Mouse (Mus musculus) retina, adult 2 months (tissue): ENCODE data around the gene Egfl6.
"Not testable (repeated sequence)": the region's sequence is repeated elsewhere in the genome, so short reads cannot be mapped to it uniquely, and the experiment has no call there.

ENCODE experiments used
- DNase-seq: peaks from one replicate; pipeline ENCODE4 v3.0.0-alpha.2; 2012; ENCODE audit warnings: low read depth, low spot score

Egfl6 gene

DNA sequence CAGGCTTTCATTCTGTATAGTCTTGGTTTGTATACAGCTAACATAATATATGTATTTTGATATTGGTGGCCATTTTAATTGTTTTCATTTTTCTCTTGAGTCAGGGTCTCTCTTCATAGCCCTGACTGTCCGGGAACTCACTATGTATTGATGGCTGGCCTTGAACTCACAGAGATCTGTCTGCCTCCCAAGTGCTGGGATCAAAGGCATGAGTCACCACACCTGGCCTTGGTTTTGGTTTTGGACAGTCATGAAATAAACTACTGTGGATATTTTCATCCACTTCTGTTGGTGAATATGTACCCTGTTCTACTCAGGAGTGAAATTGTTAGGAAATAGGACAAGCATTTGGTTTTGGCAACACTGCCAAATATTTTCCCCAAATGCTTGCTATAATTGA, 68.9 kb downstream of the Egfl6 start:
- DNase-seq = no peak

DNA sequence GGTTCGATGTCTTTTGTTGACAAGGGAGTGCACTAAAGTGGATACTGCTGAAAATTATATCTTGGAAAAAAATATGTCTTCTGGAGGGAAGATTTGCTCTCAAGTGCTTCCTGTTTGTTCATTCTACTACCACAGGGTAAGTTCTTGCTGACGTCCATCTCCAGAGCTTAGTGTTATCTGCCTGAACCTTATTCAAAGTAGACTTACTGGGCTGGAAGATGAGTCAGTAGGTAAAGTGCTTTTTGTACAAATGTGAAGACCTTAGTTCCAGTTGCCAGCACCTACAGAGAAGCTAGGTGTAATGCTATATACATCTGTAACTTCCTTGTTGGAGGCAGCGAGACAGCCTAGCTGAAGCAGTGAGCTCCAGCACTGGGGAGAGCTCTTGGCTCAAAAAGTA, 69.6 kb downstream of the Egfl6 start:
- DNase-seq = no peak

- not testable (repeated sequence) for DNase-seq
These were observed 71.5 kb downstream of the Egfl6 start for GRCm38 (mm10) chrX:166514035-166514434.

GRCm38 (mm10) chrX:166512071-166512470, 73.4 kb downstream of the Egfl6 start:
- no peak for DNase-seq

- no peak for DNase-seq
These were observed 74.4 kb downstream of the Egfl6 start for GRCm38 (mm10) chrX:166511107-166511506.

DNA sequence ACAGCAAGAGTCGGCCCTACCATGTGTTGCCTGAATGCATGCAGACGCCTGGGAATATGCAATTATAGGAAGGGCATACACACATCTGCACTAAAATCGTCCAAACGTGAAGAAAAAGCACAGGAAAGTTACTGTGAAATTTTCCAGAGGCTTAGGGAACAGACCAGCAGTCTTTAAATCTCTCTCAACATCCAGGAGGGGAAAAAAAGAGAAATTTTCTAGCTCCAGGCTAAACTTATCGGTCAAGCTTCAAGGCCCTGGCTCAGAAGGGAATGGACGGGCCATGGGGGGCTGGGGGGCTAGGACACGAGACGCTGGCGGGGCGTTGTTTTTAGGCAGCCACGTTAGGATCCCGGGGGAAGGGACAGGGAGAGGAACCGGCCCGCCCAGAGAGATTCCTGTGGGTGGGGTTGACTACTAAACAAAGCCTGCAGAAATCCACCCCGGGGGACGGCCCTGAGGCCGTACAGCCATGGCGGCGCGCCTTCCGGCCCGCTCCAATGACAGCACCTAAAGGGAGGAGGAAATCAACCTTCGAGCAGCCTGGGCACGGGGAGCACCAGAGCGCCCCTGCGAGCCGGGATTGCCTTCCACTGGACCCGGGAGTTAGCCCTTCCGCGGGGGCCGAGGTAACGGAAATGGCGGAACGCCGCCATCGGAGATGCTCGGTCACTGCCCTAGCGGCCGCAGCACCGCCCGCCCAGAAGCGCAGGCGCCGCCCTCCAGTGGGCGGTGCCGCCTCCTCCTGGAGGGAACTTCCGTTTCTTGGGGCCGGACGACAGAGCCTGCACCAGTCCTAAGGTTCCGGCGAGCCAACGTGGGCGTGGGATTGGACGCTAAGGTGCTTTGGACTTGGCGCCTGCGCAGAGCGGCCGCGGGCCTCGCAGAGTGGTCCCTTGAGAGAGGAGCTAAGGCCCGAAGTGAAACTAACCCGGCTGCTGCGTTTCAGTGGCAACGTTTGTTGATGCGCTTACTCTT, 75.5 kb downstream of the Egfl6 start:
- peak; percentile 79 for DNase-seq

DNA sequence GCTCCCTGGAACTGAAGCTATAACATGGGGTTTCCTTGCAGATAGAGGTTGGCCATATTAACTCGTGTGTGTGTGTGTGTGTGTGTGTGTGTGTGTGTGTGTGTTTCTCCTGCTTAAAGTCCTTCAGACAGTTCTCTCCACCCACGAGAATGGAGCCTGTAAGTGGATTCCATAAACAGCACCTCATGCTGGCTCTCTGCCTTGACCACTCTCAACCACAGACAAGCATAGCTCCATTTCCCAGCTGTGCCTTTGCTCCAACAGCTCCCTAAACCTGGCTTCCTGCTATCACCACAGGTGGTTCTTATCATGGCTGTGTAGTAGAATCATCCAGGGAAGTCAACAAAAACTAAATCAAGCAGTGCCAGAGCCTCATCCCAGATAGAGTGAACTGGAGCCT, 81.1 kb downstream of the Egfl6 start:
- no peak for DNase-seq

DNA sequence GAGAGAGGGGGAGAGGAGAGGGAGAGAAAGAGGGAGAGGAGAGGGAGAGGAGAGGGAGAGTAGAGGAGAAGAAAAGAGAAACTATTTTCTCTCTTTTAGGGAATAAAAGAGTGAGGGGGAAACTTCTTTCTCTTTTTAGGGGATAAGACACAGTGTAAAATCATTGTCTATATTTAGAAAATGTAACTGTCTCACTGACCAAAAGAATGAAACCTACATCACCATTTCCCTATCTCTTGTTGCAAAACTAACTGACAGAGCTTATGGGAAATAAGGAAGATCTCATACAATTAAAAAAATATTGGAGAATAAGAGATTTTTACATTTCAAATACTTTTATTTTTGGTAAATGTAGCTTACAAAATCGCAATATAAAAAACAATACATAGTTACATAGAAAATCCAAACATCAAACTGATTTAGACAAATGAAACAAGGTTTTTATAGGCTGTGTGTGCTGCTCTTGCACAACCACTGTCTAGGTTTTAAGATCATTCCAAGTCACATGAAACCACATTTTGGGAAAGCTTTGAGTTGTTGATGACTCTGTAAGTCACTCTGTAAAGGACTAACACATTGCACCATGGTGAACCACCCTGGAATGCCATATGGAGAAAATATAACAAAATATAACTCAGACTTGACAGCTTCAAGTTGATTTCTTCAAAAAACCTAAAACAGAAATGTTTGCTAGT, 85.9 kb downstream of the Egfl6 start:
- no peak for DNase-seq

GRCm38 (mm10) chrX:166497771-166498170, 87.7 kb downstream of the Egfl6 start:
- DNase-seq = no peak

- no peak for DNase-seq
These were observed 90.5 kb downstream of the Egfl6 start for GRCm38 (mm10) chrX:166495052-166495451.

- DNase-seq = peak; percentile 60
These were observed 106.0 kb downstream of the Egfl6 start, which contains the start of gene Rab9 for GRCm38 (mm10) chrX:166479365-166479983. Gene Rab9, minus strand, starts transcription at chrX:166479867.

- no peak for DNase-seq
These were observed 106.7 kb downstream of the Egfl6 start for GRCm38 (mm10) chrX:166478631-166479364.

DNA sequence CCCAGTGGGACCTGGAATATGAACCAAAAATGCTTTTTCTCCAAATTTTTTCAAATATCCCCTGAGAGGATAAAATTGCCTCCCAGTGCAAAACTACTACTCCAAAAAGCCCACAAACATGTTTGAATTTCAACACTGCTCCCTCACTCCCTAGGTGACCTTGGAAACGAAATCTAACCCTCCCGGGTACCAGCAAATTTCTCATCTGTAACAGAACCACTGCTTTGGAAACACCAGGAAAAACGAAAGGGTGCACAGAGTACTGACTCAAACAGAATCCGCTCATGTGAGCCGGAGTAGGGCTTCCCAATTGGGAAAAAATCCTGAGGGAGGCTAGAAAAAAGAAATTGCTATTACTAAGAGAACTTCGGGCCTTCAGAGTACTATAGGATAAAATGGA, 108.1 kb downstream of the Egfl6 start:
- DNase-seq = no peak
